Mouse (Mus musculus) cerebellum, adult 2 months (tissue): ENCODE results near the gene Mapk10.

Experiments used
- CTCF ChIP-seq: fragments of 200-500 bp; IDR thresholded peaks from 2 replicates; pipeline ENCODE4 v1.5.1; 2011; ENCODE audit warnings: low read depth, mild to moderate bottlenecking, control low read depth, low read length, moderate library complexity, borderline replicate concordance; ENCODE audit not compliant: insufficient read depth
- POLR2A ChIP-seq: fragments of 200-500 bp; IDR thresholded peaks from 2 replicates; pipeline ENCODE4 v1.6.1; 2011; ENCODE audit warnings: low read length, control low read depth, borderline replicate concordance; ENCODE audit not compliant: insufficient read depth

GRCm38 (mm10) chr5:102976540-102976939, 234.6 kb downstream of the Mapk10 start:
- TF ChIP-seq CTCF, result no peak
- TF ChIP-seq POLR2A, result no peak
